Mouse (Mus musculus) cortical plate, adult 2 months (tissue): ENCODE measurements around the gene Fbn1. TPM values are rescaled to one million over a fixed set of nuclear protein-coding genes. Genes with fewer than 3 reads are reported as not detected.

Source experiments
- H3K27ac ChIP-seq: fragments of 200-500 bp; 2 replicates; pipeline ENCODE4 v1.5.1; 2012; ENCODE audit warnings: low read length, control low read depth, inconsistent platforms; ENCODE audit not compliant: insufficient read depth
- H3K4me1 ChIP-seq: fragments of 200-500 bp; 2 replicates; pipeline ENCODE4 v1.6.1; 2011; ENCODE audit warnings: low read length; ENCODE audit not compliant: control insufficient read depth, insufficient read depth
- H3K4me3 ChIP-seq: fragments of 200-500 bp; 2 replicates; pipeline ENCODE4 v1.5.1; 2011; ENCODE audit warnings: mild to moderate bottlenecking, low read length, control low read depth; ENCODE audit not compliant: insufficient read depth
- CTCF ChIP-seq: fragments of 200-500 bp; IDR thresholded peaks from 2 replicates; pipeline ENCODE4 v1.5.1; 2011; ENCODE audit warnings: mild to moderate bottlenecking, control low read depth, low read length; ENCODE audit not compliant: insufficient read depth; ENCODE audit errors: extremely low read depth
- POLR2A ChIP-seq: fragments of 200-500 bp; IDR thresholded peaks from 2 replicates; pipeline ENCODE4 v1.6.1; 2011; ENCODE audit warnings: mild to moderate bottlenecking, low read length, control low read depth; ENCODE audit not compliant: insufficient read depth; ENCODE audit errors: extremely low read depth
- polyA plus RNA-seq: library from polyadenylated mRNA; depleted of rRNA; stranded (reverse); fragments of >200 nt; gene quantifications from 2 replicates; pipeline ENCODE4 v1.2.3, GENCODE M21; 2012

Fbn1 gene
- polyA plus RNA-seq, 1 experiment, result 1.5 TPM

DNA sequence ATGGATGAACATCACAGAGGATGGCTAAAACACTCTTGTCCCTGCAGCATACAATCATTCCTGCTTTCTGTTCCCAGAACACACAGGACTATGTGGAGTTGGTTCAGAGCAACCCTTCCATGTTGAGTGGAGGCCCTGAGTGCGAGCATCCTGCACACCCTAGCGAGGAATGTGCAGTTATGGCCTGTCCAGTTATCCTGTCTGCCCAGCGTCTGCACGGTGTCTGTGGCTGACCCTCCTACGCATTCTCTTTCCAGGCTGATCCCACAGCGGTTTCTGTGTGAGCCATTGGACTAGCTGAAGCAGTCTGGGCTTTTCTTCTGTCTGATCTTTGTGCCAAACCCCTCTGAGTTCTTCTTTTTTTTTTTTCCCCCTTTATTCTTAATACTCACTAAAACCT lies 123.4 kb downstream of the Fbn1 start:
- Histone ChIP-seq H3K4me3 (no peak overlapping the region), H3K4me1 (no peaks in the 10 kb centered on the region), H3K27ac (no peak overlapping the region)
- TF ChIP-seq POLR2A (no peak), CTCF (no peak)

DNA sequence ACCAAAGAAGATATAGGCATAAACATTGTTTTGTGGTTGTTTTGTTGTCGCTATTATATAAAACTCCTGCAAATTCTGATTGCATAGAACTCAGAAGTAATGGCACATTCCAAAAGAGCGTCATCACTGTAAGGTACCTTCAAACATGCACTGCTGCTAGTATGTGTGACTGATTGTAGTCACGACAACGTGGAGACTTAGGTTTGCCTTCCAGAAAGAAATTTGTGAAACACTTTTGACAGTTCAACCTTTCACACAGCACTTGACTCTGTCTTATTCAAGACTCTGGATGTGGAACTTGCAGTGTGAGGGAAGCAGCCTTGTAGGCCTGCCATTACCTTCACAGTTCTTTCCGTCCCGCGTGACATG lies 124.5 kb downstream of the Fbn1 start:
- Histone ChIP-seq H3K4me3 (no peak overlapping the region), H3K4me1 (no peaks in the 10 kb centered on the region), H3K27ac (no peak overlapping the region)
- TF ChIP-seq POLR2A (no peak), CTCF (no peak)

- no peaks in the 10 kb centered on the region for H3K4me1 ChIP-seq
- no peak overlapping the region for H3K4me3 ChIP-seq
- TF ChIP-seq CTCF, result no peak
- no peak for TF ChIP-seq POLR2A
- no peak overlapping the region for H3K27ac ChIP-seq
Measured at GRCm38 (mm10) chr2:125382613-125383272, 125.0 kb downstream of the Fbn1 start.

DNA sequence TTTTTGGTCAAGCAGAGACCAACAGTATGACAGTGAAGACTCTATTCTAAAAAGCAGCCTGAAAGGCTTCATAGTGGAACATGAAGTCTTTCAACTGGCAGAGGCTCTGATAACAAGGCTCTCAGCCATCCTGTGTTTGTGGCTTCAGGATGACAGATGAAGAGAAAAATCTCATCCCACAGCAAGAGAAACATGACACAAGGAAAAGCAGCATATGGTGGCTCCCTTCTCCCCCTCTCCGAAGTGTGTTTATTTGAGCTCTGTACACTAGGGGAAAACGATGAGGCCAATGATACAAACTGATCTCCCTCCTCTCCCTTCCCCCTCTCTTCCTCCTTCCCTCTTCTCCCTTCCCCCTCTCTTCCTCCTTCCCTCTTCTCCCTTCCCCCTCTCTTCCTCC lies 127.7 kb downstream of the Fbn1 start:
- no peaks in the 10 kb centered on the region for H3K4me1 ChIP-seq
- no peak overlapping the region for H3K4me3 ChIP-seq
- H3K27ac ChIP-seq, result no peak overlapping the region
- no peak for TF ChIP-seq POLR2A
- no peak for TF ChIP-seq CTCF

DNA sequence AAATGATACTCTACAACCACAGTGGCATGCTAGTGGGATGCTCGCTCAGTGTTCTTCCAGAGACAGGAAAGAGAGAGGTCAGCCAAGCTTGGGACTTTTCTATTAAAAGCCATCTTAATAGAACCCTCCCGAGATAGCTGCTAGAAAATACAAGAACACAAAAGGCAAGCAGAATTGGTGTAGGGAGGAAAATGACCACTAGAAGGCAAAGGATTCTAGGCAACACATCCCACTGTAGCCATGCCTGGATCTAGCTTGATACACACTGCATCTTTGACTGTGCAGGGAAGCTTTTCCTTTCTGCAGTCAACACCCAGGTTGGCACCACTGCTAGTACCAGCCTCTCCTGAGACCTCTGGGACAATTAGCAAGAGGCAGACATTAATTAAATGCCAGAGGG lies 128.6 kb downstream of the Fbn1 start:
- Histone ChIP-seq H3K27ac (no peak overlapping the region), H3K4me3 (no peak overlapping the region), H3K4me1 (no peaks in the 10 kb centered on the region)
- TF ChIP-seq POLR2A (no peak), CTCF (no peak)

GRCm38 (mm10) chr2:125375926-125376325 lies 131.9 kb downstream of the Fbn1 start:
- Histone ChIP-seq H3K4me1 (no peaks in the 10 kb centered on the region), H3K27ac (no peak overlapping the region), H3K4me3 (no peak overlapping the region)
- TF ChIP-seq CTCF, result no peak
- no peak for TF ChIP-seq POLR2A

DNA sequence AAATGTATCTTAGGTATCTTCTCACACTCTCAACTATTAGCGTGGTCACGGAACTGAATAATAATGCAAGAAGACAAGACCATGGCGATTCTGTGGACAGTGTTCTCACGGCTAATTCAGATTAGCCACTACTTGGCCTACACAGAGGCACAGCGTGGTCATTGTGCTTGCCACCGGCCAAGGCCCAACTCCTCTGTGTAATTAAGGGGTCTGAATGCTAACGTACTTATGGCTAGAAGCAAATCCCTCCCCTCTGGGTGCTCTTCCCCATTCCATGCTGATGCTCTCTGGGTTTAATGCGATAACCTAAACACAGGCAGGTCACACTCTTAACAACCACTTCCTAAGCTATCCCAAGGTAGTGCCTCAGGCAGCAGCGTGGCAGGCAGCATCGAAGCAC lies 132.5 kb downstream of the Fbn1 start:
- Histone ChIP-seq H3K27ac (no peak overlapping the region), H3K4me1 (no peaks in the 10 kb centered on the region), H3K4me3 (no peak overlapping the region)
- TF ChIP-seq CTCF, result no peak
- no peak for TF ChIP-seq POLR2A

GRCm38 (mm10) chr2:125369666-125370065 lies 138.1 kb downstream of the Fbn1 start:
- TF ChIP-seq CTCF (no peak), POLR2A (no peak)
- Histone ChIP-seq H3K27ac (no peak overlapping the region), H3K4me3 (no peak overlapping the region), H3K4me1 (no peaks in the 10 kb centered on the region)

DNA sequence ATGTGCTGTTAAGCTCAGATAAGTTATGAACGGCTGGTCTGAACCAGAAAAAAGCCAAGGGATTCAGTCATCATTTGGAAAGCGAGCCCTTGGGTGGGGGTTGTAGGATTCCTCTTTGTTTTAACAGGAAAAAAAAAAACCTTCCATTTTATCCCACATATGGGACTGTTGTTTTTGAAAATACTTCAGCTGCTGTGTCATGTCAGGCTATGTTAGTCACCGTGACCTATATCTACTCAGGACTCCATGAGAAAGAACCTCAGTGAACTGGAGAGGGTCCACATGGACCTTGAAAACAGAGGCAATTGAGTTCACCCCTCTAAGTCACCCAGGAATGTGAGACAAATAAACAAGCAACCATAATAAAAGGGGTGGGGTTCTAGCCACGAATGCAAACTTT lies 139.2 kb downstream of the Fbn1 start:
- no peaks in the 10 kb centered on the region for H3K4me1 ChIP-seq
- TF ChIP-seq CTCF, result no peak
- no peak overlapping the region for H3K27ac ChIP-seq
- no peak overlapping the region for H3K4me3 ChIP-seq

DNA sequence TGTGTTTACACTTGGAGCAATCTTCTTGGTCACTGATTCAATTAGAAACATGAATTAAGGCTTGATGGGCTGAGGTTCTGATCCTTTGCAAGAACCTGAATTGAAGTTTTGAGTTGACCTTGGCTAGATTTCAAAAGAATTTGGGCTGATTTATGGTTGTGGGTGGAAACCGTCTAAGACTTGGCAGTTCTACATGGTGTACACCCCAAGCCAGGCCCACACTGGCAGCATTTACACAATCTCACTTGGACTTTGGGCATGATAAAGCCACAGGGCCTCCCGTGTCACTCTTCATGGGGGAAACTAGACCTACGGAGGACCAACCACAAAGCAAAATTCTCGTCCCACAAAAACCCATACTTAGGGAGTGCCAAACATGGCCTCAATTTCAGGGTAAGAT lies 146.1 kb downstream of the Fbn1 start:
- no peak overlapping the region for H3K4me3 ChIP-seq
- no peaks in the 10 kb centered on the region for H3K4me1 ChIP-seq
- no peak overlapping the region for H3K27ac ChIP-seq
- TF ChIP-seq CTCF, result no peak
- no peak for TF ChIP-seq POLR2A
